Mouse (Mus musculus) midbrain, embryonic 11.5 days (tissue): ENCODE results near the gene Col25a1. TPM values are rescaled to one million over a fixed set of nuclear protein-coding genes. Genes with fewer than 3 reads are reported as not detected.
A peak's percentile ranks its signal among the peaks of the same experiment; 100 is the strongest.

Experiments
- ATAC-seq: fragments of 200-750 bp; cut with Nextera tagmentation; 2 replicates; pipeline ENCODE4 v1.8.0; 2017; ENCODE audit warnings: moderate TSS enrichment, moderate library complexity; ENCODE audit not compliant: low FRiP score
- DNase-seq: peaks from one replicate; pipeline ENCODE4 v3.0.0; 2015; ENCODE audit warnings: low spot score; ENCODE audit errors: missing footprints
- H3K27ac ChIP-seq: fragments of 300-500 bp; sonication (generic); 2 replicates; pipeline ENCODE4 v1.5.1; 2014; ENCODE audit warnings: low read depth, low read length
- H3K27me3 ChIP-seq: fragments of 300-500 bp; sonication (generic); 2 replicates; pipeline ENCODE4 v1.6.1; 2014; ENCODE audit warnings: mild to moderate bottlenecking, low read length, moderate library complexity, mixed read lengths; ENCODE audit not compliant: control insufficient read depth, insufficient read depth
- H3K36me3 ChIP-seq: fragments of 300-500 bp; sonication (generic); 2 replicates; pipeline ENCODE4 v1.6.1; 2014; ENCODE audit warnings: mild to moderate bottlenecking, low read length, moderate library complexity, mixed read lengths; ENCODE audit not compliant: control insufficient read depth, insufficient read depth
- H3K4me1 ChIP-seq: fragments of 300-500 bp; sonication (generic); 2 replicates; pipeline ENCODE4 v1.6.1; 2014; ENCODE audit warnings: low read length; ENCODE audit not compliant: control insufficient read depth, insufficient read depth
- H3K4me2 ChIP-seq: fragments of 300-500 bp; sonication (generic); 2 replicates; pipeline ENCODE4 v1.6.1; 2014; ENCODE audit warnings: mild to moderate bottlenecking, moderate library complexity
- H3K4me3 ChIP-seq: fragments of 300-500 bp; sonication (generic); 2 replicates; pipeline ENCODE4 v1.5.1; 2014; ENCODE audit warnings: low read depth, low read length
- H3K9ac ChIP-seq: fragments of 300-500 bp; sonication (generic); 2 replicates; pipeline ENCODE4 v1.6.1; 2014; ENCODE audit warnings: low read length
- H3K9me3 ChIP-seq: fragments of 300-500 bp; sonication (generic); 2 replicates; pipeline ENCODE4 v1.6.1; 2016; ENCODE audit warnings: low read length; ENCODE audit not compliant: control insufficient read depth
- WGBS: fragments of 180-500 bp; shearing (Covaris S2); extraction: QIAGEN DNeasy Blood & Tissue Kit; methylation state at CpG from one replicate; pipeline ENCODE4 v1.1.7; 2014; 5-methylcytosine and 5-hydroxymethylcytosine counted together
- polyA plus RNA-seq: library from polyadenylated mRNA; unstranded; fragments of >200 nt; fragmentation: Nextera tagmentation; extraction: Ambion mirVana; gene quantifications from 2 replicates; pipeline ENCODE4 v1.2.1, GENCODE M21; 2014

Gene Col25a1
- polyA plus RNA-seq, 1 experiment from 2014 or later: 3.0 TPM

GRCm38 (mm10) chr3:130332347-130332913 is 201.1 kb downstream of the Col25a1 start:
- no peaks in the 10 kb centered on the region for H3K9me3 ChIP-seq
- no peak overlapping the region for H3K4me2 ChIP-seq
- H3K4me3 ChIP-seq: no peak overlapping the region
- no peak for ATAC-seq
- H3K36me3 ChIP-seq: no peaks in the 10 kb centered on the region
- H3K9ac ChIP-seq: no peak overlapping the region
- DNase-seq: no peak
- H3K4me1 ChIP-seq: no peaks in the 10 kb centered on the region
- WGBS: 73% methylated on average over 3 of the region's 3 CpGs
- no peak overlapping the region for H3K27ac ChIP-seq
- no peaks in the 10 kb centered on the region for H3K27me3 ChIP-seq

- H3K27me3 ChIP-seq: no peaks in the 10 kb centered on the region
- WGBS: 72% methylated on average over 13 of the region's 13 CpGs
- no peak overlapping the region for H3K4me3 ChIP-seq
- DNase-seq (no peak), ATAC-seq (peak; percentile 50; the same call in 1 of the 2 replicates)
- no peak overlapping the region for H3K9ac ChIP-seq
- no peaks in the 10 kb centered on the region for H3K9me3 ChIP-seq
- H3K36me3 ChIP-seq: no peaks in the 10 kb centered on the region
- no peak overlapping the region for H3K27ac ChIP-seq
- H3K4me2 ChIP-seq: no peak overlapping the region
- H3K4me1 ChIP-seq: peaks cover 2% of the 10 kb centered on the region; the same call in 1 of the 2 replicates
These were observed 206.6 kb downstream of the Col25a1 start for GRCm38 (mm10) chr3:130337857-130338256.

DNA sequence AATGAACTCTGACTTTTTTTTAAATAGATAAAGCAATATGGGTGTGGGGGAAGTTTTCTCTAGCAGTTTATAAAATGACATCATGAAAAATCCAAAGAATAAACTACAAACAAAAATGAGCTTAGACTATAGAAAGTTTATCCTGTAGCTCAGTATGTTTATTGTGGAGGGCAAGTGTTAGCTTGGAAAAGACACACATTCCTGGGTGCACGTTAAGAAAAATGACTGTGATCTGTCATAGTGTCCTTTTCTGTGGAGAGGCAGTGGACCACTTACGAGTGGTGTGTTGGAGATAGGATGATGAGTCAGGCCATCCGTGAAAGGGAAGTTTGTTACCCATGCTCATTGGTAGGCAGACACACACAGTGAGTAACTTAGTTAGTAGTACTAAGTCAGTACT is 207.1 kb downstream of the Col25a1 start:
- WGBS: 87% methylated on average over 3 of the region's 3 CpGs
- no peak for ATAC-seq
- Histone ChIP-seq H3K27me3 (no peaks in the 10 kb centered on the region), H3K4me3 (no peak overlapping the region), H3K36me3 (no peaks in the 10 kb centered on the region), H3K27ac (no peak overlapping the region), H3K4me1 (peaks cover 2% of the 10 kb centered on the region; the same call in 1 of the 2 replicates), H3K9me3 (no peaks in the 10 kb centered on the region), H3K9ac (no peak overlapping the region), H3K4me2 (no peak overlapping the region)
- DNase-seq: no peak

DNA sequence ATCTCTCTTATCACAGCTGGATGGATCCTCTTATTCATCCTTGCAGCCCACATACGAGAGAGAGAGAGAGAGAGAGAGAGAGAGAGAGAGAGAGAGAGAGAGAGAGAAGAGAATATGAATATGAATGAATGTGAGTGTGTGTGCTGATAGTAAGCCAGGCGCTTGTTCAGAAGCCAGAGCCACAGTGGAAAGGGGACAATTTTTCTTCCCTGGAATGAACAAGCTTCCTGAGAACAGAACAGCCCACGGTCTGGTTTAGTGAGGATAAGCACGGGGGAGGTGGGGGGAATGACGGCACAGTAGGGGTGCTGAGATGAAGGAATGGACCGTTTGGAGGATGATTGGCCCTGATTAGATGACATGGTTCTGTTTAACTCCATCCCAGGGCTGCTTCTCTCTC is 218.9 kb downstream of the Col25a1 start:
- no peak overlapping the region for H3K9ac ChIP-seq
- H3K9me3 ChIP-seq: no peaks in the 10 kb centered on the region
- ATAC-seq (no peak), DNase-seq (no peak)
- no peak overlapping the region for H3K4me2 ChIP-seq
- H3K4me3 ChIP-seq: no peak overlapping the region
- H3K4me1 ChIP-seq: no peaks in the 10 kb centered on the region
- no peaks in the 10 kb centered on the region for H3K36me3 ChIP-seq
- 66% methylated on average over 6 of the region's 6 CpGs for WGBS
- no peaks in the 10 kb centered on the region for H3K27me3 ChIP-seq
- no peak overlapping the region for H3K27ac ChIP-seq

GRCm38 (mm10) chr3:130354399-130355039 is 223.2 kb downstream of the Col25a1 start:
- Histone ChIP-seq H3K4me2 (no peak overlapping the region), H3K9me3 (no peaks in the 10 kb centered on the region), H3K4me3 (no peak overlapping the region), H3K4me1 (no peaks in the 10 kb centered on the region), H3K9ac (no peak overlapping the region), H3K36me3 (no peaks in the 10 kb centered on the region), H3K27me3 (no peaks in the 10 kb centered on the region), H3K27ac (no peak overlapping the region)
- ATAC-seq: no peak
- WGBS: 91% methylated on average over 4 of the region's 4 CpGs
- DNase-seq: no peak

DNA sequence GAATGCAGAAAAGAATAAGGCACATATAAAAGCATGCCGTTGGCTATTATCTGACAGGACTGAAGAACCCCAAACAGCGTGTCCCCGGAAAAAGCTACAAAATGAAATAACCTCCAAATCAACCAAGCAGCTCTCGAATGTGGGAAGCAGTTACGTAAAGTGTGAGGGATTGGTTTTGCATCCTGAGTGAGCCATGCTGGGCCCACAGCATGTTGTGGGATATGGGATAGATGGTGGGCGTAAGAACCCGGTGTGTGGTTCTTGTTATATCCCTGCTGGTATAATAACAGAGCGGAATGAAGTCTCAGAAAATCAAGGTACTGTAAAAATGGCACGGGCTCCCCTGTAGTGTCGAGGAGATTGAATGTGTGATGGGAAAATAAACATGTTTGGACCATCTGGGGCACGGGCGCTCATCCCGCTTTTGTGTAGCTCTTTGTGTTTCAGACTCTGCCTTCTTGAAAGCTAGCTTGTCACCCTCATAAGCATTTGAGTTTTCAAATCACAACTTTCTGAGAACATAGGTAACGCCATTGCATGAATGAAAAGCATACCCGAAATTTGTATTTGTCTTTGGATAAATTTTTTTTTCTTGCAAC is 225.4 kb downstream of the Col25a1 start:
- no peak for DNase-seq

DNA sequence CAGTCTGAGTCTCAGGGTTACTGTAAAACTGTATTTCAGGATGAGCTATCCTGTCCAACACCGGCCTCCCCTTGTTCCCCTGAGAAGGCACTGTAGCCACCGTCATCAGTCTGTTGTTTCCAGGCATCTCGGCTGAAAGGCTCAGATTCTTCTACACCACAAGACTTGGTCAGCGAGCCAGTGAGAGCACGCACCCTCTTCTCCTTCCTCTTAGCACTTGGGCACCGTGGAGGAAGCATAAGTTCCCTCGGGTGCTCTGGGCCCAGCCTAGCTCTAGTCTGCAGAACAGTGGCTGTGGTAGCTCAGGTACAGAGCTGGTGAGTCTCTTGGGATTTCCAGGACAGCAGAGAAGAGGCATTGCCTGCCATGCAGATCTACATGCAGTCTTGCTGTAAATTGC is 229.5 kb downstream of the Col25a1 start:
- Histone ChIP-seq H3K9ac (no peak overlapping the region), H3K4me1 (no peaks in the 10 kb centered on the region), H3K27me3 (no peaks in the 10 kb centered on the region), H3K36me3 (no peaks in the 10 kb centered on the region), H3K9me3 (no peaks in the 10 kb centered on the region), H3K4me2 (no peak overlapping the region), H3K4me3 (no peak overlapping the region), H3K27ac (no peak overlapping the region)
- DNase-seq (no peak), ATAC-seq (no peak)
- 85% methylated on average over 7 of the region's 7 CpGs for WGBS

More for the DNA sequence above, 225.4 kb downstream of the Col25a1 start:
- Histone ChIP-seq H3K4me1 (no peaks in the 10 kb centered on the region), H3K4me3 (no peak overlapping the region), H3K27me3 (no peaks in the 10 kb centered on the region), H3K9ac (no peak overlapping the region), H3K4me2 (no peak overlapping the region), H3K9me3 (no peaks in the 10 kb centered on the region), H3K36me3 (no peaks in the 10 kb centered on the region), H3K27ac (no peak overlapping the region)
- ATAC-seq: no peak
- 83% methylated on average over 15 of the region's 15 CpGs for WGBS

DNA sequence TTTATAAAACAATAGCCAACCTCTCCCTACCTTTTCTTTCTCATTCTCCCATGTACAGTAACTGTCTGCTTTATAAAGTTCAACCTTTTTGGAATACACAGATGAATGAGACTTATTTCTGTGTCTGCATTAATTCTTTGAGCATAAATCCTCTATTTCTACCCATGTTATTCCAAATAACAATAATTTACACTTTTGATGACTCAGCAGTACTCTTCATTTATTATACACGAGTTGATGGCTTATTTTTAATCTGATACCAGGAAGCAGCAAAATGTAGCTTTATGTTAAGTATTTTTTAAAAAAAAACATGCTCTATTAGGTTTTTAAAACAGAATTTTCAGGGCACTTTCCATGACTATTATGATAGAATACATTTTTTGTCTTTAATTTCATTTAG is 230.6 kb downstream of the Col25a1 start:
- Histone ChIP-seq H3K4me2 (no peak overlapping the region), H3K27ac (no peak overlapping the region), H3K9ac (no peak overlapping the region), H3K36me3 (no peaks in the 10 kb centered on the region), H3K4me3 (no peak overlapping the region), H3K27me3 (no peaks in the 10 kb centered on the region), H3K9me3 (no peaks in the 10 kb centered on the region), H3K4me1 (no peaks in the 10 kb centered on the region)
- 68% methylated on average over 1 of the region's 1 CpGs for WGBS
- DNase-seq: no peak
- ATAC-seq: no peak

- H3K4me2 ChIP-seq: no peak overlapping the region
- no peak for DNase-seq
- no peak overlapping the region for H3K27ac ChIP-seq
- no peak overlapping the region for H3K9ac ChIP-seq
- no peaks in the 10 kb centered on the region for H3K4me1 ChIP-seq
- H3K27me3 ChIP-seq: no peaks in the 10 kb centered on the region
- H3K4me3 ChIP-seq: no peak overlapping the region
- no peaks in the 10 kb centered on the region for H3K36me3 ChIP-seq
- no peak for ATAC-seq
- H3K9me3 ChIP-seq: no peaks in the 10 kb centered on the region
- 88% methylated on average over 7 of the region's 7 CpGs for WGBS
These were observed 231.6 kb downstream of the Col25a1 start for GRCm38 (mm10) chr3:130362797-130363367.
